Mouse (Mus musculus): ENCODE measurements around the gene Tns1. TPM values are rescaled to one million over a fixed set of nuclear protein-coding genes. Genes with fewer than 3 reads are reported as not detected.
A peak's percentile ranks its signal among the peaks of the same experiment; 100 is the strongest.

Gene Tns1
- total RNA-seq, 2 experiments from 2014 or later = 41.3 to 43.3 TPM

DNA sequence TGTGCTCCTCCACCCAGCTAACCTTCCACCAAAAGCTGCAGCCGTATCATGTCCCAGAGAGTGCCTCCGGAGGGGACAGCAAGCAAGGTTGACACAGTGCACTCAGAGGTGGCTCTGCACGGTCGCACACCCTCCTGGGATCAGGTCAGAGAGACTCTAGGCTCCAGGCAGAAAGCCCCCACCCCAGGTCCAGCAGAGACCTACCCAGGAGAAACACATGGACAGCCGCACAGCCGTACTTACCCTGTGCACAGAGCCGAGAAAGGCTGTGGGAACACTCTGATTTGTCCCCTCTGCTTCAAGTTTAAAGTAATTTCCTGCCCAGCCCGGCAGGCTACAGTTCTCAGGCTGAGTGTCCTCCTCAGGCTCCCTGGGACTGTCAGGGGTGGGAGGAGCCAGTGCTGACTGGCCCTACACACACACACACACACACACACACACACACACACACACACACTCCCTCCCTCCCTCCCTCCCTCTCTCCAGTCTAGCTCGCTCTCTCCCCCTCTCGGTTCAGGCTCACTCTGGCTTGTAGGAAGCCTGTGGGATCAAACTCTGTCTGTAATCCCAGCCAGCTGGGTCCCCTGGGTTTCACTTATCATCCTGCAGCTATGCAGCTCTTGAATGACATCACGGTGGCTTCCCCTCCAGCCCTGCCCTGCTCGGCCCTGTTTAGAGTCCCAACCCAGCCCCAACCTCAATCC, 161.4 kb downstream of the Tns1 start:
- no peak for DNase-seq (ENCODE audit: low spot score in 2 of 2)
- H3K4me3 ChIP-seq = peak overlapping the region; percentile 50
- H3K27ac ChIP-seq = peak overlapping the region; percentile 92
- TF ChIP-seq CTCF (conservative IDR thresholded peaks at IDR 0.05) = peak; percentile 48

DNA sequence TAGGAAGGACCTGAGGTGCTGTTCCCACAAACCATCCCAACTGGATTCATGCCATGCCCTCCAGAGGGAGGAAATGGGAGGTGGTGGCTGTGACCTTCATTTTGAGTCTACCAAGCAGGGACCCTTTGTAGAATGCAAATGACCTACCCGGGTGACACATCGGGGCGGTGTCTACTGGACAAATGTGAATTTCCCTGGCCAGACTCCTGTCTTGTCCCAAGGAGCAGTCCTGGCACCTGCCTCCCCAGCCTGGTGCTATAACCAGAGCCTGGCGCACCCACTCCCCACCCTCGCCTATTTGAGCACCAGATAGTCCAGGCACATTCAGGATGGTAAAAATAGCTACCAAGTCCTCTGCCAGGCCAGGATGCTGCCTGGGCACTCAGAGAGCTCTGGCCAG, 162.2 kb downstream of the Tns1 start:
- H3K4me3 ChIP-seq = peak overlapping the region; percentile 50
- DNase-seq (ENCODE audit: low spot score in 2 of 2) = no peak
- H3K27ac ChIP-seq = peak overlapping the region; percentile 92
- no peak for TF ChIP-seq CTCF (conservative IDR thresholded peaks at IDR 0.05)

DNA sequence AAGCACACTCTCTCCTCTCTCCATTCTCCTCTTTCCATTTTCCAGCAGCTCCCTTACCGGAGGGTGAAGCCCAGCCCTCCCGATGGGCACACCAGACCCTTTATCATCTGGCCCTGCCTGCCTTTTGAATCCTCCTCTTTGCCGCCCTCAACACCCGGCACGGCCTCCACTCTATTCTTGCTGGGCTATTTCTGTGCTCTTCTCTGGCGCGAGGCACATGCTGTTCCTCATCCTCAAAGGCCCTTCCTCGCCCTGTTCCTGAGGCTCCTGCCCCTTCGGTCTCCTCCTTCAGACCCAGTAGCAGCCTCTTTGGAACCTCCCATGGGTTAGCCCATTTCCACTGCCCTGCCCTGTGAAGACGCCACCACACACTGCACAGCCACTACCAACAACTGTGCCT, 164.5 kb downstream of the Tns1 start:
- Histone ChIP-seq H3K4me3 (no peak overlapping the region), H3K27ac (peak overlapping the region; percentile 29; the same call in 1 of the 2 replicates)
- TF ChIP-seq CTCF (conservative IDR thresholded peaks at IDR 0.05) = no peak
- no peak for DNase-seq (ENCODE audit: low spot score in 2 of 2)

DNA sequence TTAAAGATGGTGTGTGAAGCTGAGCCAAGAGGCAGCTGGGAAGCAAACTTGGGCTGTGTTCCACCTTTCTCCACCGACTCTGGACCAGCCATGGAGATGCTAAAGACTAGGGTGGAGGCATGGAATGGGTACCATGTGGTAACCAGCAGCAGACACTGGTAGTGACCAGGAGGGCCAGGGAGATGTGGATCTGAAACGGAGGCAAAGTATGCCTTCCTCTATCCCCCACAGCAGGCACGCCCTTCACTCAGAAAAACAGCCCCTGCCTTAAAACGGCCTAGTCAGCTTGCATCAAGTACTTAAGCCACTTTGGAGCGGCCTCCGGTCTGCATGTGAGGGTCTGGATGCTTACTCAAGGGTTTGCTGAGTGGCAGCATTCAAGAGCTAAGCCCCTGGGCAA, 164.9 kb downstream of the Tns1 start:
- Histone ChIP-seq H3K4me3 (no peak overlapping the region), H3K27ac (peak overlapping the region; percentile 29; the same call in 1 of the 2 replicates)
- DNase-seq (ENCODE audit: low spot score in 2 of 2) = no peak
- no peak for TF ChIP-seq CTCF (conservative IDR thresholded peaks at IDR 0.05)

DNA sequence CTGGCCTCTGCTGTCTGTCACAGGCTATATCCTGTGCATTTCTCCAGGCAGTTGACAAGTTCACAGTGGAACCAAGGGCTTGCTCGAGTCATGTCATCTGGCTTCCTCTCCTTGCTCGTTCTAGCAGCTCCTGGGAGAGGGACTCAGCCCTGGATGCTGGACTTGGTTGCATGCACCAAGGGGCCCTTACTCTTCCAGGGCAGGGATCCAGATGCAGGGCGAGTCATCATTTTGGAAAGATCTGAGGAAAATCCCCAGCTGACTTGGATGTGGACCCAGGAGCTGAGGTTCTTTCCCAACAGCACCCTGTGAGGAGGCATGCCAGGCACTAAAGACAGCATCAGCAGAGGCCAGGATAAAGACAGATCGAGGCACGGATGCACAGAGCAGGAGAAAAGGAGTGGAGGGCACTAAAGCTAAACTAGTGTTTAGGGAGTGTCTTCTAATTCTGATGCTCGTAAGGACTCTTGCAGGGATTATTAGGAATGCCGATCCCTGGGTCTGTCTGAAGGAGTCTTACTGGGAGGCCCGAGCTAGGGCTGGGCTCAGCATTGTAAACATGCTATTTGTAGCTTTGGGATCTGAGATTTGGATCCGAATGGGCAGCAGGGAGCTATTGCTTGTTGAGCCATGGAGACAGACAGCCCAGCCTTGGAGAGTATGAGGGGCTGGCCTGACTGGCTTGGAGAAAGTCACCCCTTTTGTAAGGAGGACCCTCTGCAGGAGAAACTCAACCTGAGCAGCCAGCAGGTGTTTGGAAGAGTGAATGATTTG, 165.9 kb downstream of the Tns1 start:
- TF ChIP-seq CTCF (conservative IDR thresholded peaks at IDR 0.05) = no peak
- Histone ChIP-seq H3K27ac (peak overlapping the region; percentile 29), H3K4me3 (no peak overlapping the region)
- no peak for DNase-seq (ENCODE audit: low spot score in 2 of 2)

DNA sequence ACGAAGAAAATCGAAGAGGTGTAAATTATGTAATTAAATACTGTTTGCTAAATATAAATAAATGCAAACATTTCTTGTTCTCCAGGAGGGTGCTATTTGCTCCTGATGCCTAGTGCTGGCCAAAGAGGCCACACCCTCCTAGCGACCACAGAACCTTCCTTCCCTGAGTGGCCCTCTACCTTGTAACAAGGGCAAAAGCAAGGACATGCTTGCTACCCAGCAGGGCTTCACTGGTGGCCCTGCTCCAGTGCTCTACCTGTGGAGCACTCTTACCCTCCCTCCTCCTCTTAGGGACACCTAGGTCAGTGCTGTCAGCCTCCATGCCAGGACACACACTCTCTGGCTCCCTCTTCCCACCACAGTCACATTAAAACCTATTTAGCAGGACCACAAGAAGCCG, 166.8 kb downstream of the Tns1 start:
- TF ChIP-seq CTCF (conservative IDR thresholded peaks at IDR 0.05) = no peak
- H3K4me3 ChIP-seq = no peak overlapping the region
- H3K27ac ChIP-seq = no peak overlapping the region
- no peak for DNase-seq (ENCODE audit: low spot score in 2 of 2)

DNA sequence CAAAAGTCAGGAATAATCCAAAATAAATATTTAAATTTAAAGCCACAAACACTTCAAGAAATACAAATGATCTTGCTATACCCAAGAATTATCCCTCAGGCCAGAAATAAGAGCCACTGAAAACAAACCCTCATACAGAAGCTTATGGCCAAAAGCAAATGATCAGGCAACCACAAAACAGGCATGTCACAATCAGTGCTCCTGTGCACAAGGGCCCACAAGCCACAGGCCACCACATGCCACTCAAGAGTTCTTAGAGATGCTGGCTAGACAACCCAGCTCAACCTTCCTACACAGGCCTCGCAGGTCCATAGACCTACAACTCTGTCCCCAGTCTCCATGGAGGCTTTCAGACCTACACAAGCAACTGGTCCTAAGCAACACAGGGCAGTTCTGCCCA, 167.9 kb downstream of the Tns1 start:
- no peak overlapping the region for H3K4me3 ChIP-seq
- DNase-seq (ENCODE audit: low spot score in 2 of 2) = no peak
- TF ChIP-seq CTCF (conservative IDR thresholded peaks at IDR 0.05) = no peak
- no peak overlapping the region for H3K27ac ChIP-seq

DNA sequence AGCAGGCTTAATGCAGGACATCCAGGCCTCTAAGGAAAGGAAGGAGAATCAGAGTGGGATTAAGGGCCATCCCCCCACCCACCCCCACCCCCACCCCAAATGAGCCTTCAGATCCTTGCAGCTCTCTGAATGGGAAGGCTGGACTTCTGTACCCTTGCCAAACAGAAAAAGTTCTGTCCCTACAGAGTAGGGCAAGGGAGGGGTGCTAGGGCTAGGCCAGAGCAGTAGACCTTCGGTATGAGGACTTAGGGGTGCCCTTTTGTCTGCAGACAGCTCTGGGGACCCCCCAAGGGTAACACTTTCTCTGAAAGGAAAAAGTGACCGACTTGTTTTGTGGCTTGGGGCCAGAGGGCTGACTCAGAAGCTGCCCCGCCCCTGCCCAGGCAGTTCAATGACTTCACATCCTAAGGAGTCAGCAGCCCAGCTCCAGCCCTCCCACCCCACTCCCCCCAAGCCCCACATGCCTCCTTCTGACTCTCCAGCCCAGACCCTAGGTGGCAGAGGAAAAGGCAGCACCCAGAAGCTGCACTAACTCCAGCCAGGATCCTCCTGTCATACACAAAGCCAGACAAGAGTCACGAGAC, 168.9 kb downstream of the Tns1 start:
- peak overlapping the region; percentile 44; the same call in 1 of the 2 replicates for H3K27ac ChIP-seq
- no peak for TF ChIP-seq CTCF (conservative IDR thresholded peaks at IDR 0.05)

DNA sequence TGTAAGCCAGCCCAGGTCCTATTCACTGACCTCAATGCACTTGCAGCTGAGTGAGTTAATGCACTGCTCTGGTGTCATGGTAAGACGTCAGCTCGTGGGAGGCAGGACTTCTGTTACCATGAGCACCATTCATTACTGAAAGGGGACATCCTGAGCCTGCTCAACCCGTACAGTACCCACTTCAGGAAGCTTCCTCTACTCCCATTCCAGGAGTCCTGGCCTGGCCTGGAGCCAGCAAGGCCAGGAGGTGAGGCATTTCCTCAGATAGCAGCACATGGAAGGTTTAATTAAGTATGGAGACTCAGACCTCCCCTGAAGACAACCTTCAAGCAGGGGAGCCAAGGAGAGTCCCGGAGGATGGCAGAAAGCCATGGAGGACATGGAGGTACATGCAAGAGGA, 169.6 kb downstream of the Tns1 start:
- no peak overlapping the region for H3K27ac ChIP-seq
- TF ChIP-seq CTCF (conservative IDR thresholded peaks at IDR 0.05) = no peak
- H3K4me3 ChIP-seq = no peak overlapping the region
- no peak for DNase-seq (ENCODE audit: low spot score in 2 of 2)

More for the DNA sequence above, 168.9 kb downstream of the Tns1 start:
- no peak for DNase-seq (ENCODE audit: low spot score in 2 of 2)
- no peak overlapping the region for H3K4me3 ChIP-seq

DNA sequence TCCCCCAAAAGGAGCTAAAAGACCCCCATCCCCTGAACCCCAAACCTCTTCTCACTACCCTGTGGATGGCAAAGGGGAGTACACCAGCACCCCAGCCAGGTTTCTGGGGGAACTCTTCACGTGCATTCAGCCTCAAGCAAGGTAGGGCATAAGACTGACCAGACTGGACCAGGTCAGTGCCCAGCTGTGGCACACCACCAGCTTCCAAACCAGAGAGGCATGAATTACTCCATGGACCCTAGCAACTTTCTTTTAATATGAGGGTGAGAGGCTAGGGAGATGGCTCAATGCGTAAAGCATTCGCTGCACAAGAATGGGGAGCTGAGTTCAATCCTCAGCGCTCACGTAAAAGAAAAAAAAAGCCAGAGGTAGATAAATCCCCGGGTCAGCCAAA, 170.2 kb downstream of the Tns1 start:
- no peak for TF ChIP-seq CTCF (conservative IDR thresholded peaks at IDR 0.05)
- Histone ChIP-seq H3K4me3 (no peak overlapping the region), H3K27ac (no peak overlapping the region)
- DNase-seq (ENCODE audit: low spot score in 2 of 2) = no peak

DNA sequence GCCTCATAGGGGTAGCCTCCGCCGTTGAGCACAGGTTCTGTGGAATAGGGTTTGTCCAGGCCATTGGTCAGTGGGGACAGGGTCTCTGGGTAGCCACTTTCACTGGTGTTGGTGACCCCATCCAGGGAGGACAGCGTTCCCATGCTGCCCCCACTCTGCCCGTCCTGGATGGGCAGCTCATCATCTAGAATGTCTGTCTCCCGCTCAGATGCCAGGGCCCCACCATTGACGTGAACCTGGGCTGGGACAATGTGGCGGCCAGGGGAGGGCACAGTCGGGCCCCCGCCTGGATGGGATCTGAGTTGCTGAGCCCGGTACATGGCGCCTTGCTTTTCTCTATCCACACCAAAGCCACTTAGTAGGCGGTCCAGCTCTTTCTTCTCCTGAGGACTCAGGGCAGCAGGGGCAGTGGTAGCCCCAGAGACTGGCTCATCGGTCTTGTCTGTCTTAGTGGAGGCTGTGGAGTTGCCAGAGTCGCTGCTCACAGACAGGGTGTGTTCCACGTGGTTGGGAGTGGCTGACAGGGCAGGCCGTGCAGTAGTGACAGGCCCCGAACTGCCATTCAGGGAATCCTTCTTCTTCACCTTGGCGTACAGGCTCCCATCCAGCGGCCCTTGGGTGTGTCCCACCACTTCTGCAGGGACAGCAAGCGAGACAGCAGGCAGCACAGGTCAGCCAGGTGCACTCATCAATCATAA, 170.8 kb downstream of the Tns1 start:
- DNase-seq (ENCODE audit: low spot score in 2 of 2) = no peak
- TF ChIP-seq CTCF (conservative IDR thresholded peaks at IDR 0.05) = no peak
- Histone ChIP-seq H3K4me3 (no peak overlapping the region), H3K27ac (no peak overlapping the region)

DNA sequence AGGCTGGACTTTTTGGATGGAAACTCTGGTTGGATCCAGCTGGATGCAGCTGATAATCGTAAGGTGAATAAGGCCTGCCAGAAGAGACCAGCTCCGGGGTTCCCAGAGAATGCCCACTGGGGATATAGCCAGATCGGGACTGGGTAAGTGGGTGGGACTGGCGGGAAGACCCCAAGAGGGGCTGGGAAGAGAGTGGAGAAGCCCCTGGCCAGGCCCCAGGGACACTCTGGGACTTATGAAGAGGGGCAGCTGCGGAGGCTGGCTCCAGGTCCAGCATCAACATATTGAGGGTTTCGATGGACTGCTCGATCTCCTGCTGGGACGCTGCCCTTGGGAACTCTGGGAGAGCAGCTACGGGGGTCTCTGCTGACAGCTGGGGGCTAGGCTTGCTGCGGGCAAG, 171.7 kb downstream of the Tns1 start:
- no peak for DNase-seq (ENCODE audit: low spot score in 2 of 2)
- no peak for TF ChIP-seq CTCF (conservative IDR thresholded peaks at IDR 0.05)
- Histone ChIP-seq H3K4me3 (no peak overlapping the region), H3K27ac (no peak overlapping the region)

DNA sequence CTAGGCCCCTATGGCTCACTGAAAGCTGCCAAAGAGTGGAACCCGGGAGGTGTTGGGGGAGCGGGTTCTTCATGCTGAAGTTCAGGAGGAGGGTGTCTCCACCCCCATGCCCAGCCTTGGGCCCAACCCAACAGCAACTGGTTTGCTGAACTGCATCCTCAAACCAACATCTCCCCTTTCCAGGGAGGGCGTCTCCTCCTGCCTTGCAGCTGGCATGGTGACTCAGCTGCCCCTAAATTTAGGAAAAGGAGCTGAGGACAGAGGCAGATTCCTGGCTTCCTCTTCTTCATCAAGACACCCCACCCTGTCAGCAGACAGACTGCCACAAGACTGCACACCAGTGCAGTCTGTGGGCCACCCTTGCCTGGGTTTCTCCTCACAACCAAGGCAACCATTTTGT, 173.1 kb downstream of the Tns1 start:
- no peak for TF ChIP-seq CTCF (conservative IDR thresholded peaks at IDR 0.05)
- DNase-seq (ENCODE audit: low spot score in 2 of 2) = no peak

More for the DNA sequence above, 173.1 kb downstream of the Tns1 start:
- no peak overlapping the region for H3K27ac ChIP-seq
- no peak overlapping the region for H3K4me3 ChIP-seq

Data from layer of hippocampus, adult 2 months (tissue).